Mouse (Mus musculus): ENCODE measurements around the gene Nfkbie.

Gene Nfkbie

GRCm38 (mm10) chr17:45555452-45556106, at the start of gene Nfkbie:
Gene Nfkbie (plus strand): TSS chr17:45555703.
- DNase-seq (ENCODE audit: low spot score) = peak; percentile 98

GRCm38 (mm10) chr17:45505941-45506465, 49.5 kb upstream of the Nfkbie start:
- DNase-seq (ENCODE audit: low spot score) = no peak

- peak; percentile 96 for DNase-seq (ENCODE audit: low spot score)
Measured at GRCm38 (mm10) chr17:45506700-45507189, 48.8 kb upstream of the Nfkbie start, which contains the start of gene Aars2. Gene Aars2 (plus strand): TSS chr17:45506841.

- no peak for DNase-seq (ENCODE audit: low spot score)
Measured at GRCm38 (mm10) chr17:45510871-45511270, 44.6 kb upstream of the Nfkbie start.

- no peak for DNase-seq (ENCODE audit: low spot score)
Measured at GRCm38 (mm10) chr17:45511757-45512156, 43.7 kb upstream of the Nfkbie start.

GRCm38 (mm10) chr17:45515204-45515726, 40.2 kb upstream of the Nfkbie start:
- DNase-seq (ENCODE audit: low spot score) = no peak

GRCm38 (mm10) chr17:45515806-45516205, 39.7 kb upstream of the Nfkbie start:
- no peak for DNase-seq (ENCODE audit: low spot score)

GRCm38 (mm10) chr17:45516488-45516887, 39.0 kb upstream of the Nfkbie start:
- peak; percentile 88 for DNase-seq (ENCODE audit: low spot score)

- no peak for DNase-seq (ENCODE audit: low spot score)
Measured at GRCm38 (mm10) chr17:45517135-45517534, 38.4 kb upstream of the Nfkbie start.

- DNase-seq (ENCODE audit: low spot score) = no peak
Measured at GRCm38 (mm10) chr17:45517549-45518215, 37.8 kb upstream of the Nfkbie start.

- DNase-seq (ENCODE audit: low spot score) = no peak
Measured at GRCm38 (mm10) chr17:45518766-45519475, 36.6 kb upstream of the Nfkbie start.

- DNase-seq (ENCODE audit: low spot score) = no peak
Measured at GRCm38 (mm10) chr17:45520136-45520535, 35.4 kb upstream of the Nfkbie start.

GRCm38 (mm10) chr17:45523263-45523662, 32.2 kb upstream of the Nfkbie start, which contains the start of gene Tcte1:
Gene Tcte1 (plus strand): TSS chr17:45523434.
- DNase-seq (ENCODE audit: low spot score) = peak; percentile 84

GRCm38 (mm10) chr17:45524961-45525360, 30.5 kb upstream of the Nfkbie start:
- no peak for DNase-seq (ENCODE audit: low spot score)

- peak; percentile 27 for DNase-seq (ENCODE audit: low spot score)
Measured at GRCm38 (mm10) chr17:45526571-45526970, 28.9 kb upstream of the Nfkbie start.

- DNase-seq (ENCODE audit: low spot score) = no peak
Measured at GRCm38 (mm10) chr17:45530346-45530782, 25.1 kb upstream of the Nfkbie start.

GRCm38 (mm10) chr17:45532896-45533295, 22.6 kb upstream of the Nfkbie start:
- DNase-seq (ENCODE audit: low spot score) = no peak

GRCm38 (mm10) chr17:45536264-45536663, 19.2 kb upstream of the Nfkbie start:
- peak; percentile 61 for DNase-seq (ENCODE audit: low spot score)

GRCm38 (mm10) chr17:45538394-45538793, 17.1 kb upstream of the Nfkbie start:
- DNase-seq (ENCODE audit: low spot score) = no peak

- DNase-seq (ENCODE audit: low spot score) = no peak
Measured at GRCm38 (mm10) chr17:45539664-45540063, 15.8 kb upstream of the Nfkbie start.

GRCm38 (mm10) chr17:45542129-45542528, 13.4 kb upstream of the Nfkbie start:
- DNase-seq (ENCODE audit: low spot score) = no peak

GRCm38 (mm10) chr17:45542705-45543104, 12.8 kb upstream of the Nfkbie start:
- no peak for DNase-seq (ENCODE audit: low spot score)
